In genomic region chr15:88843486-88844097, GRCm38 (mm10) we compare ENCODE assay signal across 9 mouse cellular contexts. TPM values are rescaled to one million over a fixed set of nuclear protein-coding genes. Genes with fewer than 3 reads are reported as not detected.
DNase-seq lines count a peak whose midpoint lies in the region; ATAC-seq lines count a peak whose summit lies in the region.
"Had no signal": no experiment of that assay in that cellular context is flagged by ENCODE, and none has a peak within 500 bp of the region (broad histone marks: within the 10 kb centered on the region; RNA-seq: fewer than 3 reads in every experiment).

No protein-coding gene starts in this region.

- no peaks in the 10 kb centered on the region for H3K36me3 ChIP-seq in hindbrain, embryonic 10.5 days
- H3K36me3 ChIP-seq in hindbrain, embryonic 16.5 days (ENCODE audit: control insufficient read depth, insufficient read depth, low read length): no peaks in the 10 kb centered on the region
- no peaks in the 10 kb centered on the region for H3K36me3 ChIP-seq in forebrain, embryonic 11.5 days (ENCODE audit: control insufficient read depth, insufficient read depth, low read length)
- H3K36me3 ChIP-seq in stomach, embryonic 16.5 days (ENCODE audit: control insufficient read depth, insufficient read depth, low read length): no peaks in the 10 kb centered on the region
- H3K36me3 ChIP-seq: liver, embryonic 13.5 days had no signal

- WGBS in hindbrain, embryonic 10.5 days: 49% methylated on average over 8 of the region's 8 CpGs
- 39% methylated on average over 8 of the region's 8 CpGs for WGBS in hindbrain, embryonic 16.5 days
- 59% methylated on average over 8 of the region's 8 CpGs for WGBS in forebrain, embryonic 11.5 days
- WGBS in stomach, embryonic 16.5 days: 26% methylated on average over 8 of the region's 8 CpGs

- H3K27me3 ChIP-seq in hindbrain, embryonic 10.5 days (ENCODE audit: insufficient read depth, poor library complexity, severe bottlenecking): no peaks in the 10 kb centered on the region
- H3K27me3 ChIP-seq in hindbrain, embryonic 16.5 days (replicated peaks; ENCODE audit: control insufficient read depth, insufficient read depth, low read length): no peaks in the 10 kb centered on the region
- H3K27me3 ChIP-seq in forebrain, embryonic 11.5 days (ENCODE audit: control insufficient read depth, insufficient read depth, low read length): no peaks in the 10 kb centered on the region
- H3K27me3 ChIP-seq in stomach, embryonic 16.5 days (ENCODE audit: control insufficient read depth, insufficient read depth, low read length): no peaks in the 10 kb centered on the region

- ATAC-seq in hindbrain, embryonic 16.5 days: no peak
- ATAC-seq in forebrain, embryonic 11.5 days (replicated peaks; ENCODE audit: low FRiP score): 0 out of 2 replicates have a peak, but pooled peaks have one; percentile 29
- peak; percentile 38; the same call in 1 of the 2 replicates for ATAC-seq in stomach, embryonic 16.5 days (ENCODE audit: insufficient read depth, low FRiP score)
- no peak for ATAC-seq in CD4-positive, CD25-positive, alpha-beta regulatory T cell, adult 4 months

- H3K4me1 ChIP-seq in hindbrain, embryonic 10.5 days (replicated peaks): peaks cover 28% of the 10 kb centered on the region
- H3K4me1 ChIP-seq in hindbrain, embryonic 16.5 days (ENCODE audit: control insufficient read depth, insufficient read depth, low read depth, low read length): peaks cover 9% of the 10 kb centered on the region
- H3K4me1 ChIP-seq in forebrain, embryonic 11.5 days (replicated peaks; ENCODE audit: control insufficient read depth, insufficient read depth, low read length): peaks cover 6% of the 10 kb centered on the region; the same call in 1 of the 2 replicates
- peaks cover 10% of the 10 kb centered on the region for H3K4me1 ChIP-seq in stomach, embryonic 16.5 days (ENCODE audit: control insufficient read depth, insufficient read depth, low read length)

- no peaks in the 10 kb centered on the region for H3K9me3 ChIP-seq in hindbrain, embryonic 10.5 days
- H3K9me3 ChIP-seq in hindbrain, embryonic 16.5 days (ENCODE audit: control insufficient read depth, low read length): no peaks in the 10 kb centered on the region
- no peaks in the 10 kb centered on the region for H3K9me3 ChIP-seq in forebrain, embryonic 11.5 days (ENCODE audit: control insufficient read depth, low read length)
- no peaks in the 10 kb centered on the region for H3K9me3 ChIP-seq in stomach, embryonic 16.5 days (replicated peaks; ENCODE audit: control insufficient read depth, low read length)
- H3K9me3 ChIP-seq: liver, embryonic 13.5 days had no signal

- no peak overlapping the region for H3K4me3 ChIP-seq in hindbrain, embryonic 10.5 days
- no peak overlapping the region for H3K4me3 ChIP-seq in hindbrain, embryonic 16.5 days (ENCODE audit: low read length)
- no peak overlapping the region for H3K4me3 ChIP-seq in forebrain, embryonic 11.5 days (ENCODE audit: low read depth, low read length)
- H3K4me3 ChIP-seq in stomach, embryonic 16.5 days (replicated peaks; ENCODE audit: low read length): no peak overlapping the region
- H3K4me3 ChIP-seq: liver, embryonic 13.5 days had no signal

- no peak overlapping the region for H3K9ac ChIP-seq in hindbrain, embryonic 16.5 days (ENCODE audit: low read depth, low read length)
- no peak overlapping the region for H3K9ac ChIP-seq in forebrain, embryonic 11.5 days (ENCODE audit: low read length)
- H3K9ac ChIP-seq in stomach, embryonic 16.5 days (ENCODE audit: low read length): no peak overlapping the region; the same call in 1 of the 2 replicates
- H3K9ac ChIP-seq: liver, embryonic 13.5 days had no signal

- peak overlapping the region; percentile 59; the same call in 1 of the 2 replicates for H3K27ac ChIP-seq in hindbrain, embryonic 10.5 days
- H3K27ac ChIP-seq in hindbrain, embryonic 16.5 days (ENCODE audit: low read depth, low read length): no peak overlapping the region
- no peak overlapping the region for H3K27ac ChIP-seq in forebrain, embryonic 11.5 days (ENCODE audit: low read depth, low read length)
- H3K27ac ChIP-seq in stomach, embryonic 16.5 days (ENCODE audit: low read length): peak overlapping the region; percentile 55
- H3K27ac ChIP-seq: liver, embryonic 13.5 days had no signal

- H3K4me2 ChIP-seq in hindbrain, embryonic 16.5 days (ENCODE audit: low read length): no peak overlapping the region
- no peak overlapping the region for H3K4me2 ChIP-seq in forebrain, embryonic 11.5 days (ENCODE audit: low read depth, low read length, severe bottlenecking)
- no peak overlapping the region for H3K4me2 ChIP-seq in stomach, embryonic 16.5 days (ENCODE audit: low read depth, low read length)
- H3K4me2 ChIP-seq: liver, embryonic 13.5 days had no signal

- DNase-seq in hindbrain, embryonic 10.5 days (ENCODE audit: low spot score): no peak
- DNase-seq in retina, postnatal 1 day: peak; percentile 75
- DNase-seq in retina, embryonic 14.5 days (ENCODE audit: low spot score): no peak
- DNase-seq in forebrain, embryonic 11.5 days (ENCODE audit: low spot score): no peak
- DNase-seq in adipocyte (ENCODE audit: low spot score): no peak
- DNase-seq: liver, embryonic 13.5 days had no signal

RNA-seq across cellular contexts. Expression of gene Pim3, which starts 18.4 kb away (rescaled TPM):
- 41.3 and 48.3 TPM in 2 replicates for polyA plus RNA-seq in hindbrain, embryonic 10.5 days (2016; fragmentation: Nextera tagmentation; extraction: Ambion mirVana)
- polyA plus RNA-seq in hindbrain, embryonic 16.5 days (2015; fragmentation: Nextera tagmentation; extraction: Ambion mirVana): 71.4 and 77.4 TPM in 2 replicates
- polyA plus RNA-seq in forebrain, embryonic 11.5 days (2014; fragmentation: Nextera tagmentation; extraction: Ambion mirVana): 42.0 and 42.7 TPM in 2 replicates
- 58.3 and 59.0 TPM in 2 replicates for polyA plus RNA-seq in stomach, embryonic 16.5 days (2015; fragmentation: Nextera tagmentation; extraction: Ambion mirVana)
- 1 to 10 TPM; 1.5 to 4.3 TPM for polyA plus RNA-seq in CD4-positive, CD25-positive, alpha-beta regulatory T cell, adult 4 months (2017; shearing (Covaris generic))

RNA-seq across cellular contexts. Expression of gene Creld2, which starts 24.1 kb away (rescaled TPM):
- polyA plus RNA-seq in hindbrain, embryonic 10.5 days (2016; fragmentation: Nextera tagmentation; extraction: Ambion mirVana): 88.5 and 106 TPM in 2 replicates
- polyA plus RNA-seq in hindbrain, embryonic 16.5 days (2015; fragmentation: Nextera tagmentation; extraction: Ambion mirVana): 61.0 and 61.9 TPM in 2 replicates
- polyA plus RNA-seq in forebrain, embryonic 11.5 days (2014; fragmentation: Nextera tagmentation; extraction: Ambion mirVana): 79.4 and 89.4 TPM in 2 replicates
- polyA plus RNA-seq in stomach, embryonic 16.5 days (2015; fragmentation: Nextera tagmentation; extraction: Ambion mirVana): 105 and 128 TPM in 2 replicates
- 10 to 100 TPM; 24.7 to 25.1 TPM for polyA plus RNA-seq in CD4-positive, CD25-positive, alpha-beta regulatory T cell, adult 4 months (2017; shearing (Covaris generic))

RNA-seq across cellular contexts. Expression of gene Alg12, which starts 24.5 kb away (rescaled TPM):
- polyA plus RNA-seq in hindbrain, embryonic 10.5 days (2016; fragmentation: Nextera tagmentation; extraction: Ambion mirVana): 11.7 and 12.2 TPM in 2 replicates
- 9.5 and 10.1 TPM in 2 replicates for polyA plus RNA-seq in hindbrain, embryonic 16.5 days (2015; fragmentation: Nextera tagmentation; extraction: Ambion mirVana)
- polyA plus RNA-seq in forebrain, embryonic 11.5 days (2014; fragmentation: Nextera tagmentation; extraction: Ambion mirVana): 10.8 and 13.5 TPM in 2 replicates
- polyA plus RNA-seq in stomach, embryonic 16.5 days (2015; fragmentation: Nextera tagmentation; extraction: Ambion mirVana): 13.1 and 14.0 TPM in 2 replicates
- polyA plus RNA-seq in CD4-positive, CD25-positive, alpha-beta regulatory T cell, adult 4 months (2017; shearing (Covaris generic)): 10 to 100 TPM; 17.1 to 23.5 TPM

Comparison
In these comparisons a context has a peak if more than half of its experiments do, and no peak if none do; other contexts are left out.
1. H3K27ac ChIP-seq: peak in hindbrain, embryonic 10.5 days (single experiment) and stomach, embryonic 16.5 days (single experiment); none in hindbrain, embryonic 16.5 days (single experiment) and forebrain, embryonic 11.5 days (single experiment).
2. ATAC-seq: peak in forebrain, embryonic 11.5 days (single experiment) and stomach, embryonic 16.5 days (single experiment); none in hindbrain, embryonic 16.5 days (single experiment) and CD4-positive, CD25-positive, alpha-beta regulatory T cell, adult 4 months (single experiment).